Mouse (Mus musculus): Measurements from ENCODE around the gene Stxbp5.

DNA sequence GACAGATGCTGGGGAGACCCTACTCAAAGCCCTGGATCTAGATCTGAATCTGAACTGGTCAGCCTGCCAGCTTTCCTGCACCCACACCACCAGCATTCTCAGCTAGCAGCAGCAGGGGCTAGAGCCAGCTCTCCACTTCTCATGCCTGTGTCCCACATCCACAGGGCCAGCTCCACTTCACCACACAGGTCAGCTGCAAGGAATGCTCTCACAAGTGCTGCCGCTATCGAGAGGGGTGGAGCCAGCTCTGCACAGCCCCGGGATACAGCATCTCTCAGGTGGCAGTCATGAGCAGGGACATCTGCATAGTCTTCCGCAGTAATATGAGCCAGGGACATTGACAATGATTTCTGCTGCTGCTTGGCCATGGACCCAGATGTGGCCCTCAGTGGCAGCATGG, 54.5 kb downstream of the Stxbp5 start:
- TF ChIP-seq CHD2 (IDR thresholded peaks at IDR 0.05; ENCODE audit: low read depth, low read length), result no peak
- no peak for TF ChIP-seq MAFK (IDR thresholded peaks at IDR 0.05; ENCODE audit: insufficient read depth, low read depth, low read length)

All from ES-E14 (cell line).